Mouse (Mus musculus): ENCODE measurements around the gene Spred2.

The Spred2 gene

DNA sequence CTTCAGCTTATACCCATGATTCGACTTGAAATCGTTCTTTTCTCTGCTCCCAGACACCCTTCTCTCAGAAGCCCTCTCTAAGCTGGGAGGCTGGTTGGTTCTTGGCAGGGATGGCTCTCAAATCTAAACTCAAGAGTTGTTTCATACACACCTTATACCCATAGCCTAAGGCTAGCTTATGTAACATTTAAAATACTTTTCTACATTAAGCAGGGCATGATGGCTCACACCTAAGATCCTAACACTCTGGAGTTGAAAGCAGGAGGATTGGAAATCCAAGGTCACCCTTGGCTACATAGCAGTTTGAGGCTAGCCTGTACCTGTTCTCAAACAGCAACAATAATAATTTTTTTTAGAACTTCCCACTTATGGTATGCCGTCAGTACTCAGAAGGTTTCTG, 34.8 kb downstream of the Spred2 start:
- DNase-seq = no peak

DNA sequence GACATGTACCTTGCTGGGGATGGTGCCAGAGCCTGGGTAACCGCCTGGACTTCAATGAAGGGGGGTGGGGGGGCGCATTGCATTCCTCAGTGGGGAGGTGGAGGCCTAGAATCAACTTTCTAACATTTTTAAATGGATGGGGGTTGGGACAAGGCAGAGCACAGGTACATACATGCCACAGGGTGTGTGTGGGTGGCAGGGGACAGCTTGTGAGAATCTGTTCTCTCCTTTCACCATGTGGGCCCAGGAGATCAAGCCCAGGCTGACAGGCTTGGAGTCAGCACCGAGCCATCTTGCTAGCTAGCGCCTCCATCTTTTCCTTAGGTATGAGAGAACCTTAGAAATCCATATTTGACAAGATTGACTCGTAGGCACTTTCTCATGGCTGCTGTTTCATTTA, 35.7 kb downstream of the Spred2 start:
- no peak for DNase-seq

DNA sequence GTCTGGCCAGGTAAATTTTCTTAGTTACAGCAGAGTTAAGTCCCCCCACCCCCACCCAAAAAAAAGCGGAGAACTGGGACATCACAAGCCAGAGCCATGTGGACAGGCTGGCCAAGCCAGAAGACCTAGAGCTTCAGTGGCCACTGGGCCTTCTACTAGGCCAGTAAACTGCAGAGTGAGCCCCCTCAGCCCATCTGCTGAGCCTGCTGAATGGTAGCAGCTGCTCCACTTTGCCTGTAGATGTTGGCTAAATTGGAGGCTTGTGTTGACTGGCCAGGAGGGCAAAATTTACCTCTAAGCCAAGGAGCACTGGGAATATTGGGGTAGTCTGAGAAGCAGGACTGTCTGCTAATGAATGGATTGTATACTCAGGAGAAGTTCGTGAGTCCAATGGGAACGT, 36.4 kb downstream of the Spred2 start:
- DNase-seq = no peak

DNA sequence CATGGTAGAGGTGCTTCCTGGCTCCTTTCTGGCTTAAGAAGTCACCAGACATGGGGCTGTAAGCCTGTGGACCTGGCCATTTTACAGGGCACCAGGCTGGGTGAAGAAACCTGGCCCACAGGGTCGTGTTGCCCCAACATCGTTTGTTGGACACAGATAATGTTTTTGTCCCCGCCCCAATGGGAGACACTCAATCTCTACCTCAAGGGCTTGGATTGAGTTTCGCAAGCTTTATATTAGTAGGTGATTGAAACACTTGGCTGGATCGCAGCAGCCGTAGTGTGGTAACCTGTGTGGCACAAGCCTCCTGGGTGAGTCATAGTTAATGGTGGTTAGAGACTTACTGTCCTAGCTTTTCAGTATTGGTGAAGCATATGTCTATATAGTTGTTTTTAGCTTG, 36.9 kb downstream of the Spred2 start:
- peak; percentile 22 for DNase-seq

DNA sequence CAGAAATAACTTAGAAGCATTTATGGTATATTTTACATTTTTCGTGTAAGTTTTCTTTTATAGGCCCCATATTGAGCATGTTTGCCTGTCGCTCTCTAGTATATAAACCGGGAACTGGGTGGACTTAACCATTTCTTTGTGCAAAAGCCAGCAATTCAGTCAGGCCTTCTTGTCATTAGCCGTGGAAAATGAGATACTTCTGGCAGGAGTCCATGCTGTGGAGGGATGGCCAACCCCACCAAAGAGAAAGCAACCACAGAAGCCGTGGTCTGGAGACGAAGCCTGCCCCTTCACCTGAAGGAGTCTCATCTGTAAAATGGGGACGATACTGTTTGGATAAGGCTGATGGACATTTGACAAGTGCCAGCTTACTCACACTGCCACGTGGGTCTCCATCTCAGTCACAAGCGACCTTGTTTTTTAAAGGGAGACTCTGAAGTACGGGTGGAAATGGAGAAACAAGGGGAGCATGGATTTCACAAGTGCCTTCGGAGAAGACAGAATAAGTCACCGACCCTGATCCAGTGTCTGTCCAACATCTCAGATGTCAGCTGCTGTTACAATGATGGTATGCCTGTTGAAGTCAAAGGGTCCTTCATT, 37.7 kb downstream of the Spred2 start:
- peak; percentile 35 for DNase-seq

DNA sequence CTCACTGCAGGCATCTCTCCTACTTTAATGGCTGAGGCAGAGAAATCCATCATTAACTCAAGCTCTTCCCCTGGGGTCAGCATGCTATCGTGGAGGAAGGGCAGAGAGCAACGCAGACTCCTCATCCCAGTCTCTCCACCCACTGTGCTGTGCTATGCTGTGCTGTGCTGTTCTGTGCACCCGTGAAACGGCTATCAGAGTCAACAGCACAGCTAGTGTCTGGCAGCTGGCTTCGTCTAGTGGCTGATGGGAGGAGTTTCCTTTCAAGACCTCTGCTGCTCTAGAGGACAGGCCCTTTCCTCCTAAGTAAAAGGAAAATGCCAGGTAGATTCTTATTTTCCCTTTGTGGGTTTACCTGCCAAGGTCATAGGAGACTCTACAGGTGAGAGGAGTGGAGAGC, 38.6 kb downstream of the Spred2 start:
- peak; percentile 42 for DNase-seq

DNA sequence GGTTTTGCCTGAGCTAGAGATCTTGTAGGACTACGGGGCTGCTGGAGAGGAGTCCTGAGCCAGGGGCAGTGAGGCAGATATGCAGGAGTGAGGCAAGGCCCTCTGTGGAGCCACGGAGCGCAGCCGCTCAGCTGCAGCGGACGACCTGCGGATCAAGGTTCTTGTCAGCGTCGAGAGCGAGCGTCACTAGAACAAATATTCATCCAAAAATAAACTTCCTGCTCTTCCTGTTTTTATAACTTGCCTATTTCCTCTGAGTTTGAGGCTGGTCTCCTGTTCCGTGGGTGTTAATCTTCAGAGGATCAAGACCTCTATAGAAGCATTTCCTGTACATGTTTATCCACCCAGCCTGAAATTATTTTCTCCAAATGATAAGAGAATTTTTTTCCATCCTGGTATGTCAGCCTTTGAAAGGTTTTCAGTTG, 39.6 kb downstream of the Spred2 start:
- peak; percentile 48 for DNase-seq

DNA sequence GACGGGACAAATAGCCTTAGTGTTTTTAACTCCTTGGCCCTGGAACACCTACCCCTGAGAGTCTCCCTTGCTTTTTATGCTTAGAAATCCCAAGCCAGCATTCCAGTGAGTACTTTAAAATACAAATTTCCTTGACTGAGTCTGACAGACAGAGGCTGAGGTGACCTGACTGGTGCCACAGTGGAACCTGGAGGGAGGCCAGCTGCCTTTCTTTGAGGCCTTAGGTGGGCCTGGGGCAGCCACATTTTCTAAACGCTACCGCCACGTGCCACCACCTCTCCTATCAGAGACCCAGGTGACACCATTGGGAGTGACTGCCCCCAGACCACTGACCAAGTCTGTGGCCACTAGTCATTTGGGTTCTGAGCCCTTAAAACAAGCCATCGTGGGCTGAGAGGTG, 40.2 kb downstream of the Spred2 start:
- no peak for DNase-seq

DNA sequence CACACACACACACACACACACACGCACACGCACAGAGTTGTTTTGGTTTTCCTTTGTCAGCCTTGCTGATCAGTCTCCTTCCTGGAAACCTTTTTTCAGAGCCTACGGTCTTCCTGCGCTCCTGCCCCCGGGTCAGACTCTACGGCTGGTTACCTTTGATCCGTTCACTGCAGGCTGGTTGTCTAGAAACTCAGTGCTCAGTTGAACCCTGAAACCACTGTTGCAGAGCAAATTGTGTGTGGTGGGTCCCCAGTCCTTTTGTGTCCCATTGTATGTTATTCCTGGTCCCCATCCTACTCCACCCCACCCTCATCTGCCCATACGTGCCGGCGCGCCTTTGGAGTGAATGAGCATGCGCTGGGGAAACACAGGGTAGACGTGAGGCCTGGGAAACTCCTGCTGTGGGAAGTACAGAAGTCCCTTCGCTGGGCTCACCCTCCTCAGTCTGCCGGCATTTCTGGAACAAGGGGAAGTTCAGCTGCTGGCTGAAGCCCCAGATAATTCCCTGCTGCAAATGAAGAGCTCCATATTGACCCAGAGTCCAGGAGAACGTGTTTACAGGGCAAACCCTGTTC, 40.9 kb downstream of the Spred2 start:
- DNase-seq = peak; percentile 37

DNA sequence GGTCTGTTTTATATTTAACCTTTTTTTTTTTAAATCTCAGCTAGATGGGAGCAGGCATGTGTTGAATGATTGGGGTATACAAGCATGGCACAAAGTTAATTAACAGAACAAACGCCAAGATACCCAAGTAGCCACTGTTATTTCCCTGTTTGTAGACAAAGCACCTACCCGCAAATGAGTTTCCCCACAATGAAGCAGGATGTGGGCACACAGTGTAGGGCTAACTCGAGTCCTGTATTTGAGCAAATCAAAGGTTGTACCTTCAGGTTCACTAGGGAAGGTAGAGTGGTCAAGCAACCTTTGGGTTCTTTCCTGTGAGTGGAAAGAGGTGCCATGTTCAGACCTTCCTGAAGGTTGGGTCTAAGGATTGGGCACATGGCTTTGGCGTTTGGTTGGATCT, 41.5 kb downstream of the Spred2 start:
- DNase-seq = no peak

DNA sequence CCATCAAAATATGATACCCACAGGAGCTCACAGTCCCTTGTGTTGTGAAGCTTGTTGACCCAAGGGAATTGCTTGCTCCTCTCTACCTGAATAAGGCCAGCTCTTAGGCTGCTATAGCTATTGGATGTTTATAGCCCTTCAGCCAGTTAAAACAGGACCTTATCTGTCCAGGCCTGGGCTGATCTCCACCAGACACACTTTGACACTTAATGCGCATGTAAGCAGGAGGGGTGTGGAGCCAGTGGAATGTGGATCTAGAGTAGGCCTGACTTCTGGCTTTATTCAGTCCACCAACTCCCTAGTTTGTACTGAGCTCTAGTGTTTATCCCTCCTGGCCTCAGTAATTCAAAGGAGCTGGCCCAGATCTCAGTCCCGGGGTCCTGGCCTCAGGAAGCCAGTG, 42.1 kb downstream of the Spred2 start:
- no peak for DNase-seq

DNA sequence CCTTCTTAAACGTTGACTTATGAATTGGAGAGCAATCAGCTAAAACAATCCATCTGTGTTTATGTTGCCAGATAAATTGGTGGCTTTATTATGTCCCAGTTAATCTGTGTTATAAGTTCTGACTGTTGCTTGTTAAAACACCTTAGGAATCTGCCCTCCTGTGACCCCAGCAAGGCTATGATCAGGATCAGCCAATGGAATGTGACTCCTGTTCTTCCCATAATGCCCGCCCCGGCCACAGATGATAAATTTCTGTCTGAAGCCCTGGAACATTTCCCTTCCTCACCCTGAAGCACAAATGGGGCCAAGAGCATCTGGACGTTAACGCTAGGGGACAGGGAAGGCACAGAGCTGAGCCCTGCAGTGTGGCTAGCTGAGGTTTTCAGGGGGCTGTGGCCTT, 45.4 kb downstream of the Spred2 start:
- DNase-seq = no peak

DNA sequence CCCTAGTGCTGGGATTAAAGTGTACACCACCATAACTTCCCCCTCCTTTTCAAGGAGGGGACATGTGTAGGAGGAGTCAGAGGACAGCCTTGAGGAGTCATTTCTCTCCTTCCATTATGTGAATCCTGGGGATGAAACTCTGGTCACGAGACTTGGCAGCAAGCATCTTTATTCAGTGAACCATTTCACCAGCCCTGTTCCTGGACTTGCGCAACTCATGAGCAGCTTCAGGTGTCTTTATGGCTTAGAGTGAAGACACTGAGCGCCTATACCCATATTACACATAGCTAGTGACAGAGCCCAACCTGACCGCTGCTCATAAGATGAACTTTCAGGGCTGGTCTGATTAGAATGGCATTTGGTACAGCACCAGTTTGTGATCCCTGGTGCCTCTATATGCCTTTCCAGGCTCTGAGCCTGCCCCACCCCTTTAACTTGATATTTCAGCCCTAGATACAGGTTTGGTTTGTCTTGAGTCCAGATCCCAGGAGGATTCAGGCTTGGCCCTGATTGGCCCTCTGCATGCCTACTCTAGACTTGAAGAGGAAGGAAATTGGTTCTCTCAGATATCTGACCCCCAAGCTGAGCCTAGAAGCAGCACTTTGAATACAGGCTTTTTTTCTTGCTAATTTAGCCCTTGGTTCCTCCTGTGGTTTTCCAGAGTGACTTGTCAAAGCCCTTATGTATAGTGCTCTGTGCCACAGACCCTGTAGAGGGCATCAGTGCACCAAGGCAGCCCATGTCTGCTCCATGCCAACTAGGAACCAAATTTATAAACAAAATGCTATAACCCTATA, 48.0 kb downstream of the Spred2 start:
- DNase-seq = no peak

DNA sequence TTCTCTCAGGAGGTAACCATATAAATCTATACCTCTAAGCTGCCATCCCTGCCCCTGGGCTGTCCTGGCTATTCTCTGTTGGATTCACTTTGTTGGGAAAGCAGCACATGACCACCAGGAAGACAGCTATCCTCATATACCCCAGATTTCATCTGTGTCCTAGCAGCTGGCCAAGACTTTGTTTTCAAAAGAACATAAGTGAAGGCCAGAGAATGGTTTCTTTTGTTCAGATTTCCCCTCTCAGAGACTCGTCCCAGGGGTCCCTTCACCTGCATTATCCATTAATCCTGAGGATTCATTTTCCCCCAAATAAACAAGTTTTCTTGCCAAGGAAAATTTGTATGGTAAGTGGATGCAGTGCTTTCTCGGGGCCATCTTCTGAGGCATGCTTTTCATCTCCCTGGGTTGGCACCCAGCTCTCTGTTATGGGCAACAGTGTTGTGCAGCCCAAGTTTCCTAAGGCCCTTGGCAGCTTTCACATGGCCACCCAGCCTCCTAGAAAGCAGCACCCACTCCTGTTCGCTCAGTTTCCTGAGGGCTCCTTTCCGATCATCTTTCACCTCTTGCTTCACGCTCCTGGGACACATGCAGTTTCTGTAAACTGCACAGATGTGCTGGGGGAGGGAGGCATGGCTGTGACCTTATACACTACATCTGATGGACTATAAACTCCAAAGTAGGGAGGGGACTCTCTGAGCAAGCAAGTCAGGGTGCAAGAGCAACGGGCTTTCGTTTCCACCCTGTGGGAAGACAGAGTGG, 49.0 kb downstream of the Spred2 start:
- no peak for DNase-seq

DNA sequence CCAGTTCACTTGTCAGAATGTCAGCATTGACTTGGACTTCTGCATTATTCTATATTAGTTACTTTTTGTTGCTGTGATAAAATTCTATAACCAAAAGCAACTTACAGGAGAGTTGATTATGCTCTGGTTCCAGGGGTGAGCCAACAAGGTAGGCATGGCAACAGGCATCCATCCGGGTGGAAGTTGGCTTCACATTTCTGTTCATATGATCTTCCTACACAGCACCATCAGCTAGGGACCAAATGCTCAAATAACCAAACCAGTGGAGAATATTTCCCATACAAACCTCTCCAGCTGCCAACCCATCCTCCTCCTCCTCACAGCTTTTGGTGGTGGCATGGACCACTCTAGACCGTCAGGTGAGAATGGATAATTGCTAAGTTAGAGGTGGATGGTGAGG, 51.9 kb downstream of the Spred2 start:
- no peak for DNase-seq

DNA sequence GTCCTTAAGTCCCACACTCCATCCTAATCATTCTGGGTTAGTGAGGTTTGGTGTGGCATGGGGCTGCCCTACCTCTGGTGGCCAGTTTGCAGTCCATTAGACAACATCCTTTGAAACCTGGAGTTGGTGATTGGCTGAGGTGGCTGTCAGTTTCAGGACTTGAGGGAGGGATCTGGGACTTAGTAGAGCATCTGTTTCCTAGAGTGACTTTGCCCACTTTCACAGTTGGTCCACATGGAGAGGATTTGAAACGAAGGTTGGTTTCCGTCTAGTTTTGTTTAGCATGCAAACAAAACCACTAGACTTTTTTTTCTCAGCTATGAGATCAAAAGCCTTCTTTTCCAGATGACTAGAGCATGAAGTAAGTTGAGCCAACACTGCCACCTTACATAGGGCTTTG, 53.5 kb downstream of the Spred2 start:
- no peak for DNase-seq

DNA sequence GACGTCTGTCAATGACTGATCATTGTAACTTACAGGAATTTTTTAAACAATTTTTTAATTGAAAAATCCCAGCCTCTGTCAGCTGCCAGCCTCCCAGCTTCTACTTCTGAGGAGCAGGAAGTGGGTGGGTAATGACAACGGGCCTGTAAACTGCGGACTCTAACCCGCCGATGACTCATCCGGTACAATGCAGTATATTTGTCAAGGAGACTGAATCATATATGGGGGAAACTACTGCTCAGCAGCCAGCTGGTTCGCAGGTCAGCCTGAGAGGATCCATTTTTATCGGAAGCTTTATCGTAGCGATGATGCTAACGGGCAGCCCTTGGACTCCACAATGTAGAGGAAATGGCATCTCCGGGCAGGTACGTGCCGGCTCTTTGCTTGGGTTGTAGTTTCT, 55.2 kb downstream of the Spred2 start:
- DNase-seq = peak; percentile 48

DNA sequence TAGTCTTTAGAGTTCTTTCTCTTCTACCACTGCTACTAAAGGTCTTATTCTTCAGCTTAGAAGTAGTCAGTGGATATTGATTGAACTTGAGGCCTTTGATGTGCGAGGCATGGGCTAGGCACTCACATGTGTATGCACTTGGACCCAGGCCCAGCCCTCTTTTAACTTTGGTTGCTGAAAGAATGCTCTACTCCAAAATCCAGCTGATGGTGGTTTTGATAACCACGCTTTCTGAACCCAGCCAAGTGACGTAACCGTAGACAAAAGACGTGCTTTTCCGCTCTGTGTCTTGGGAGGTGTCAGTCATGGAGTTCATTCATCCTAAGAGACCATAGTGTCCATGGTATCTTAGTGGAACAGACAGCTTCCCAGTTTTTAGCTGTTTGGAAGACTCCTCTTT, 57.9 kb downstream of the Spred2 start:
- DNase-seq = no peak

DNA sequence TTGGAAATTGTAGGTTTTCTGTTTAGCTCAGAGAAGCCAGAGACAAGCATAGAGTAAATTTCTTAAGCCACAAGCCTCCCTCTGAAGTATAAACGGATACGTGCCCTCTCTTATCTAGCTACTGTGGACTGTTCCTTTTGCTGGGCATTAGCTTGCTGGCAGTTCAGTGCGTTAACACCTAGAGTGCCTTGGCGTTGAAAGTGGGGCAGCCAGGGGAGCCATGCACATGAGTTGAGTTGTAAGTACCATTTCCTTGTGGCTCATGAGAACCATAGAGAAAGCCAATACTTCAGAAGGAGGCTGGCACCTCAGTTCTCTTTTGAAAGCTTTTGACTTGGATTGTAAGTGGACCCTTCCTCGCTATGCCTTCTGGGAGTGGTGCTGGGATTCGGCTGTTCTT, 58.6 kb downstream of the Spred2 start:
- no peak for DNase-seq

DNA sequence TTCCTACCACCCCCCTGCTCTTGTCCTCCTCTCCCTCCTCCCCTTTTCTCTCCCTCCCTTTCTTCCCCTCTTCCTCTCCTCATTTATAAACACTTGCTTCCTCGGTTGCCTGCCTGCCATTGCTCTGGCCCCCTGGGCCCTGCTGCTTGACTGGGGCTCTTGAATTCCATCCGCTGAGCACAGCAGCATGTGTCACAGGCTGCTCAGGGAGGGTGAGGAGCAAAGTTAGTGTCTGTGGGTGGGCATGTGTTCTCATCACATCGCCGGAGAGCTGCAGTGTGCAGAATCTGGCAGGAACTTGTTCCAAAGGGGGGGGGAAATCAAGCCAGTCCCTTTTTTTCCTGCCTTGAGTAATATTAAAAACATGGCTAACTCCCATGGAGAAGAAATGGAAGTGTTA, 59.1 kb downstream of the Spred2 start:
- DNase-seq = peak; percentile 40

DNA sequence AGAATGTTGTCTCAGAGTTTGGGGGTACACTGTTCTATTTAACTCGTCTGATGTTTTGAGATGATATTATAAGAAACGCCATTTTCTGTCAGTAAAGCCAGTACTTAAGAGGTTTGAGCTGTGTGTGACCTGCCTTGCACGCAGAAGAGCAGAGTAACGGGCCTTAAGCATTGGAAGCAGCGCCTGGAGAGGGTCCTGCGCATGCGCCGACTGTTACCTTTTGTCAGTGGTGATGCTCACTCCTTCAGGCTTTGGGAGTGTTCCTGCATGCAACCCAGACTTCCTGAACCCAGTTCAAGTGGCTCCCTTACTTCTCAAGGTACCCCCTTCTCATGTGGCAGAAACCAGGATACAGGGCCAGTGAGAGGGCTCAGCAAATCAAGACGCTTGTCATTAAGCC, 59.9 kb downstream of the Spred2 start:
- DNase-seq = no peak

DNA sequence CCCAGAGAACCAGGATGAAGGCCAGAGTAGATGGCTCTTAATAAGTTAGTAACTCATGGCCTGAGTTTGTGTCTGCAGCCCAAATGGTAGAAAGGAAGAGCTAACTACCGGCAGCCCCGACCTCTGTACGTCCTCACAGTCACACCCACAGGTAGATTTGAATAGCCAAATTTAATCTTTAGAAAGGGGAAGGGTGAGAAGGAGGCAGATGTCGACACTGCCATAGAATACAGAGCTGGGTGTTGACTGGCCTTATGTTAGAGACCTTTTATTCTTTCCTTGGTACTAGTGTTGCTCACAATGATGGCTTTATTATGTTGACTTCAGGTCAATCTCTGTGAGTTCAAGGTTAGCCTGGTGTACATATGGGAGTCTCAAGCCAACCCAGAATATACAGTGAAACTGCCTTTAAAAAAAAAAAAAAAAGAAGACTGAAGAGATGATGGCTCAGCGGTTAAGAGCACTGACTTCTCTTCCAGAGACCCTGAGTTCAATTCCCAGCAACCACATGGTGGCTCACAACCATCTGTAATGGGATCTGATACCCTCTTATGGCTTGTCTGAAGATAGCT, 61.2 kb downstream of the Spred2 start:
- DNase-seq = no peak

DNA sequence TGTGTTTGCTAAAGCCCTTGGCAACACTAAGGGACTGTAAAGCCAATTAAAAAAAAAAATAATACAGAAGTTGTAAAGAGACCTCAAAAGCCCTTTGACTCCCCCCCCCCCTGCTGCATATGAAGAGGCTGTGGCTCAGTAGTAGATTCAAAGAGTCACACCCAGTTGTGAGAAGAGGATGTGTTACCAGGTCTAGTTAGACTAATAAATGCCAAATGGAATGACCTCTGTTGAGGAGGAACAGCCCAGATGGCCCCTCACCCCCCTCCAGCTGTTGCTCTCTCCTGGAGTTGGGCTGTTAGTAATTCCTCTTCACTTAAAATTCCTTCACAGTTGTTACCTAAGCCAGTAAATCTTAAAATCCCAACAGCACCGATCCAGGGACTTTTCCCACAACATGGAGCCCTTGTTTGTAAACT, 62.3 kb downstream of the Spred2 start:
- peak; percentile 35 for DNase-seq

Data from lung, postnatal 10 days (tissue).